Mouse (Mus musculus) left cerebral cortex, adult 11 months (tissue): ENCODE results near the gene Tubgcp2.

ENCODE experiments used
- DNase-seq: peaks from one replicate; pipeline ENCODE4 v3.0.0; 2022; ENCODE audit warnings: low spot score

Tubgcp2 gene

DNA sequence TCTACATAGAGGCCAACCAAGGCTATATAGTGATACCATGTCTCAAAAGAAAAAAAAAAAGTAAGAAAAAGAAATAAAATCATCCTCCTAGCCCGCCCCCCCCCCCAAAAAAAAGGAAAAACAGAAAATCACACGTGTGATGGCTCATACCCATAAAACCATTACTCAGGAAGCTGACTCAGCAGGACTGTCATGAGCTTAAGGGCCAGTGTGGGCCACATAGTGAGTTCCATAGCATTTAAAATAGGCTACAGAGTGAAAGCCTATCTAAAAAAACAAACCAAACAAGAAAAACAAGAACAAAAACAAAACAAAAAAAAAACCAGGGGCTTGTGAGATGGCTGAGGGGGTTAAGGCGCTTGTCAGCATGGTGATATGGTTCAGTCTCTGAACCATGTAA, 55.7 kb downstream of the Tubgcp2 start:
- DNase-seq: no peak

GRCm38 (mm10) chr7:139979011-139979719, 57.3 kb downstream of the Tubgcp2 start:
- DNase-seq: no peak

DNA sequence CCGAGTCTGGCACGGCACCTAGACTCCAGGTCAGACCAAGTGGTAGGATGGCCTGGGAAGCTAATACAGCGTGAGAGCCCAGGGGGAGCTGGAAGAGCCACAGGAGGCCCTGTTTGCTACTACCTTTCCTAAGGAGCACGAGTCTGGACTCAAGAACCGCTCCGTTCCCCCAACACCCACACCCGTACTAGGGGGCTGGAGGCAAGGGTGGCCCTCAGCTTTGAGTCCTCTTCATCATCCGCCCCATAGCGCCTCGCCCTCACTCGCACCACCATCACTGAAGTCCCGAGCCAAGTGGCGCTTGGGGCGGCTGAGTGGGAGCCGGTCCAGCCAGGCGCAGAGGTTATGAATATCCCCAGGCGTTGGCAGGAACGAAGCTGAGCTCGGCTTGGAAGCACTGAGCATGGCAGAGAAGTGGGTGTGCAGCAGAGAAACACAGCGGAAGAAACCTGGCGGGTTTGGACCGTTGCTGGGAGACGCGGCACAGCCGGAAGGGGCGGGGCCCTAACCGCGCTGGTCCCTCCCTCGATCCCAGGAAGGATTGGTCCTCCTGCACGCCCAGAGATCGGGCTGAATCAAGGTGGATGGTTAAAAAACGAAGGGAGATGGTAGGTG, 58.1 kb downstream of the Tubgcp2 start, which contains the start of gene 6430531B16Rik:
6430531B16Rik (minus strand) TSS at position 478 of the 615 bp plus-strand sequence.
- DNase-seq: peak; percentile 82

DNA sequence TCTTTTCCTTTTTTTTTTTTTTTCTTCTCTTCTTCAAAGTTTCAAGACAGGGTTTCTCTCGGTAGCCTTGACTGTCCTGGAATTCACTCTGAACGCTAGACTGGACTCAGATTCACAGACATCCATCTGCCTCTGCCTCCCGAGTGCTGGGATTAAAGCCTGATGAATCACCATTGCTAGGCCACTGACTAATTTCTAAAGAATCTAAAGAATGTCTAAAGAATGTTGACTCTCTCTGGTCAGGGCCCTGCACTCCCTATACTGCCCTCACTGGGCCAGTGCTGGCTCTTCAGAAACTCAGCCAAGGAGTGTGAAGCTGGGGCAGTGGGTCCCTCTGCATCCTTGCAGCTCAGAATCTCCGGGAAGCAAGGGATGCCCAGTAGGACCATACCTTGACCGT, 61.0 kb downstream of the Tubgcp2 start:
- no peak for DNase-seq

- no peak for DNase-seq
Measured at GRCm38 (mm10) chr7:139974307-139974706, 62.2 kb downstream of the Tubgcp2 start.

GRCm38 (mm10) chr7:139972923-139973331, 63.5 kb downstream of the Tubgcp2 start:
- no peak for DNase-seq

DNA sequence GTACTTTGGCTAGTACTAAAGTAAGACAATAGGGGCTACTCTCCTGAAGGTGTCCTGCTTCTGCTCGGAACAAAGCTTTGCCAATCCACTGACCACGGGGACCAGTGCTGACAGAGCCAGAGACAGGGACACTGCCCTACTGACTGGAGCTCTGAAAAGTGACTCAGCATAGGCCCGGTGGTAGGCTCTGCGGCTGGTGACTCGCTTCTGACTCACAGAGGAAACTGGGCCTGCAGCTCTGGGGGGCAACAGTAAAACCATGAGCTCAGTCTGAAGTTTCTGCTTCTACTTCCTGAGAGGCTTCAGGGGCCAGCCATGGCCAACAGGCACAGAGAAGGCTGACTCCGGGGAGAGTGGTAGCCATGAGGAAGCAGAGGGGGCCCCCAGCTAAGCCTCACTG, 65.0 kb downstream of the Tubgcp2 start:
- DNase-seq: no peak

DNA sequence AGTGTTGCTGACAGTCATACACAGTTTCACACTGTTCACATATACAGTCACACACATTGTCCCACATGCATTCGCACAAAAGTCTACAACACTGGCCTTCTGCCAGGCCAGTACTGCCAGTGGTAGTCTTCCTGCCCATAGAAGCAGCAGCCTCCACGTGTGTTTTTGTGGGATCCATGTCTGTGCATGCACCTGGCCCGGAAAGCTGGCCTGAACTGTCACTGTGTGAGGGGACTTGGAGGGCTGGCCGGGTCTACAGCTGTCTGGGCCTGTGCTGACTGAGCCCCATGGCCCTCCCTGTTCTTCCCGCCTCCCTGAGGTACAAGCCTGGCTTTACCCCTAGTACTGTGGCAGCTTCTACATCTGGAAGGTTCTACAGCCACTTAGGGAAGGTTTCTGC, 65.5 kb downstream of the Tubgcp2 start:
- no peak for DNase-seq

DNA sequence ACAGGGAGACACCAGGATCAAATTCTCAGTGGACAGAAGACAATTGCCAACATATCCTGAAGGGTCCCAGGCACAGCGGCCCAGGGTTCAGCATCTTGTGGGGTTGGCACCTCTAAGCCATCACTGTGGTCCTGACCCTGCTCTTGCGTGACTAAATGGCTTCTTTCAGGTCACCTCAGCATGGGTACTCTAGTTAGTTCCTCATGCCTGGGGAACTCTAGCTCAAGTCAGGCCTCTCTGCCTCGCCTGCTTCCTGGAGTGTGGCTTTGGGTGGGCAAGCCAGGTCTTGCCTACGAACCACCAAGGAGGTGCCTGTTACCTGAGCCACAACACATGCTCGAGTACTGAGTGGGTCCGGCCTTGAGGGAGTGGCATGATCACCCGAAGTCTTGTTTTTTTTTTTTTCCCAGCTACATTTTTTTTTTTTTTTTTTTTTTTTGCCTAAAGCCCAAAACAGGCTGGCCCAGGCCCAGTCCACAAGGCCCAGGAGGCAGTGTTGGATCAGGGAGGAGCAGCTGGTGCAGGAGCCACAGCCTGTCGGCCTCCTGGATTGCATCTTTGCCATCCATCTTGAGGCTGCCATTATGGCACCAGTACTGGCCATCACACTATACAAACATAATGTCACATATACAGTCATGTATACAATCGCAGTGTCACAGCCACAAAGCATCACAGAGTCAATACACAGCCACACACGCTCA, 66.1 kb downstream of the Tubgcp2 start:
- DNase-seq: no peak

DNA sequence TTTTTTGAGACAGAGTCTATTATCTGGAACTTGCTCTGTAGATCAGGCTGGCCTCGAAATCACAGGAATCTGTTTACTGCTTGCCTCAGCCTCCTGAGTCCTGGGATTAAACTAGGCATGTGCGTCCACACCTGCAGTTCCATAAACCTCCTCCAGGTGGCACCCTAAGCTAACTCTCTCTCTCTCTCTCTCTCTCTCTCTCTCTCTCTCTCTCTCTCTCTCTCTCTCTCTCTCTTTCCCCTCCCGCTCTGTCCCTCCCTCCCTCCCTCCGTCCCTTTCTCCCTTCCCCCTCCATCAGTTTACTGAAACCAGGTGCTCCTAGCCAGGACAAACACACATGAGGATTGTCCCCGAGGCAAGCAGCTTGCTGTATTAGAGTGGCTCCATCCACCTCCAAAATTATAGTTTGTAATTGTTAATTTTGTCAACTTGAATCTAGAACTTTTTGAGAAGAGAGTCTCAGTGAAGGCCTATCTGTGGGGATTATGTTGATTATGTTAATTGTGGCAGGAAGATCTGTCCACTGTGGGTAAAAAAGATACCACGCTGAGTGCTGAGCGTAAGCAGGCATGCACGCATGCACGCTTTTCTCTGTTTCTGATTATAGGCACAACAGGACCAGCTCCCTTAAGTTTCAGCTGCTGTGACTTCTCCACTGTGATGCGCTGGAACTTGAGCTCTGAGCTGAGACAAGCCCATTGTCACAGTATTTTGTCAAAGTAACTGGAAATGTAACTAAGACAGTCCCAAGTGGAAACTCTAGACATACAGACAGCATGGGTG, 66.9 kb downstream of the Tubgcp2 start:
- peak; percentile 78 for DNase-seq

DNA sequence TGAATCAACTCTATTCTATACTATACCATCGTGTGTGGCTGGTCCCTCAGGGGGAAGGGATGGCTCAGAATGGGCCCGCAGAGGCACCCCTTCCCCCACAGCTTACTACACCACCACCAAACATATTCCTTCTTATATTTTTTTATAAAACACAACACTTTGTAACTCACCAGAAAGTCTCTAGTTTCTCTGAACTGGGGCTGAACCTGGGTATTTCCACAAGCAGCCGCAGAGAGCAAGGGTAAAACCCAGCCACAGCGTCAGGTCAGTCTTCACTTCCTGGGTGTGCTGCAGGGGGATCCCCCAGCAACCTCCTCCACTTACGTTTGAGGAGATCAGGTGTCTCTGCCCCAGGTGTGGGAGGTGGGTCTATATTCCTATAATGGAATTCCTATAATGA, 68.0 kb downstream of the Tubgcp2 start:
- no peak for DNase-seq

DNA sequence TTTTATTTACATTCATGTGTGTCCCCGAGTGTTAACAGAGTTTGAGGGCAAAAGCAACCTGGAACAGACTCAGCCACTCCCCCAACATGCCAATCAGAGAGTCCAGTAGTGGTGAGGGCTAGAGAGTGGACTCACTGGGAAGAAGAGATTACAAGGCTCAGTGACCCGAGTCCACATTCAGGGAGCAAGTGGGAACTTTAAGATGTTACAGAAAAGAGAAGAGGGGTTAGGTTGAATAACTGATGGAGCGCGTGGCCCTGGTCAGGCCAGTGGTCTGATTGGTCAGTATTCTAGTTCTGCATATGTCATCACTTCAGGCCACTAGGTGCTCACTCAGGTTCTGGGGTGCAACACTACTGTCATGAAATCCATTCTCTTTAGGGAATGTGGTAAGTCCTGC, 69.3 kb downstream of the Tubgcp2 start:
- no peak for DNase-seq

- DNase-seq: no peak
Measured at GRCm38 (mm10) chr7:139963814-139964213, 72.7 kb downstream of the Tubgcp2 start.

GRCm38 (mm10) chr7:139961141-139961540, 75.3 kb downstream of the Tubgcp2 start:
- no peak for DNase-seq

DNA sequence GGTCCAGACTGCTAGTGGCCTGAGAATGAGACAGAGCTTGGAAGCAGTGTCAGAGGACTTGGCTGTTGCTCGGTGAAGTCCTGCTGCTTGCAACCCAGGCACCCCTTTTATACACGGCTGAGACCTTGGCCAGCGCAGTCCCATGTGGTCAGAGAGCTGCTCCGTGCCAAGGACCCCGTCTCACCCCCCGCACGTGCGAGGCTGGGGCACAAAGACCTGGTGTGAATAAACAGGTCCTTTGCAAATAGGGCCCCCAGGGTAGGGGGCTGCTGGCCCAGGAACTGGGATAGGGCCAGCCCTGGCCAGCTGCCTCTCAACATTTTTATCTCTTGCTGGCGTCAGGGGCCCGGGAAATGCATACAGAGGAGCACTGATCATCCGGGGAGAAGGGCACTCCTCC, 78.5 kb downstream of the Tubgcp2 start:
- DNase-seq: no peak

- no peak for DNase-seq
Measured at GRCm38 (mm10) chr7:139957437-139957836, 79.0 kb downstream of the Tubgcp2 start.

DNA sequence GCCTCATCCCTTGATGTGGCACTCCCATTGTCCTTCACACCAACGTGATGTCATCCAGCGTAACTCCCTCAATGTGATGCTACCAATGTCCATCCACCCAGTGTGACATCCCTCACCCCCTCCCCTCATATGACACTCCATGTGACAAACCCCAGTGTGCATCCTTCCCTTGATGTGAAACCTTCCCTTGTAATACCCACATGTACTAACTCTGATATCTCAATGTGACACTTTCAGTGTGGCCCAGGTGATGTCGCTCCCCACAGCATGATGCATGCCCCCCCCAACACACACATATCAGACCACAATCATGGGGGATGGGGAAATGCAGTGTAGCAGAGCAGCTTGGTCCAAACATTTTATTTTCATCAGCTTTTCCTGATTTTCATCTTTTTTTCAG, 79.8 kb downstream of the Tubgcp2 start:
- no peak for DNase-seq

DNA sequence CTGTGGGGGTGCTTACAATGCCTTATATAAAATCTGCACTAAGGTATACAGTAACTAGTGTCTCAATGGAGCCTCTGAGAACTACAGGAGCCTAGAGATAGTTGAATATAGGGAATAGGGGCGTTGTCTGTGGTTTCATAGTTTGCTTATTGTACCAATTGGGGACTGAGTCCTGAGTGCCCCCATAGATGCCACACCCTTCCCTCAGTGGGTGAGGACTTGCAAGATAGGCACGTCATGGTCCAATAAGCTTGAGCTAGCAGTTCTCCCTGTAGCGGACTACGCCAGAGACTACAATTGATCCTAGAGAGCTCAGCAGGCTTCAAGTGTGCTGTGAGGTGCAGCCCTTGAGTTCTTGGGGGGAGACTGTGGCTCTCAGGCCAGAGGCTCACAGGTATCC, 81.0 kb downstream of the Tubgcp2 start:
- DNase-seq: no peak

- DNase-seq: no peak
Measured at GRCm38 (mm10) chr7:139951991-139952633, 84.4 kb downstream of the Tubgcp2 start.

GRCm38 (mm10) chr7:139951079-139951478, 85.4 kb downstream of the Tubgcp2 start:
- DNase-seq: no peak

GRCm38 (mm10) chr7:139950283-139950971, 86.0 kb downstream of the Tubgcp2 start:
- no peak for DNase-seq
